Mouse (Mus musculus): ENCODE results near the gene Tfr2. TPM values are rescaled to one million over a fixed set of nuclear protein-coding genes. Genes with fewer than 3 reads are reported as not detected.

Tfr2 gene
- polyA plus RNA-seq, 1 experiment from 2014 or later = 3.0 TPM

DNA sequence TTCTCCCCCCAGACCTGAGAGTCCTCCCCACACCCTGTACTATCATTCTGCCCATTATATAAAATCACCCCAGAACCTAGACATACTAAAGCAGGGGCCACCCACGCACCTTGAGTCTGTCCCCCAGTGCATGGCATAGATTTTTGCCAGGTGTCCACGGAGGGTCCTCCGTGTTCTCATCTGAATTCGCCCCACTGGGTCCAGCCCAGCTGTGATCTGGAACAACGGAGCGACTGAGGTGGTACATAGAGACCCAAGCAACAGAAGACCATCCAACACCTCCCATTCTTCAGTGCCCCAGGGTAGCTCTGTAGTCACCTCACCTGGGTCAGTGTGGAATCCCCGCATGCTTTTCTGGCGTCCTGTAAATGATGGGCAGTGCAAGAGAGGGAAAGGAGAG, 39.6 kb upstream of the Tfr2 start:
- Histone ChIP-seq H3K4me1 (replicated peaks) (peaks cover 47% of the 10 kb centered on the region), H3K9ac (peak overlapping the region; percentile 96), H3K27me3 (no peaks in the 10 kb centered on the region), H3K4me3 (peak overlapping the region; percentile 89), H3K4me2 (peak overlapping the region; percentile 96), H3K27ac (replicated peaks) (peak overlapping the region; percentile 97), H3K36me3 (peaks cover 52% of the 10 kb centered on the region), H3K9me3 (no peaks in the 10 kb centered on the region)
- no peak for ATAC-seq (ENCODE audit: low read depth)
- 73% methylated on average over 8 of the region's 8 CpGs for WGBS

DNA sequence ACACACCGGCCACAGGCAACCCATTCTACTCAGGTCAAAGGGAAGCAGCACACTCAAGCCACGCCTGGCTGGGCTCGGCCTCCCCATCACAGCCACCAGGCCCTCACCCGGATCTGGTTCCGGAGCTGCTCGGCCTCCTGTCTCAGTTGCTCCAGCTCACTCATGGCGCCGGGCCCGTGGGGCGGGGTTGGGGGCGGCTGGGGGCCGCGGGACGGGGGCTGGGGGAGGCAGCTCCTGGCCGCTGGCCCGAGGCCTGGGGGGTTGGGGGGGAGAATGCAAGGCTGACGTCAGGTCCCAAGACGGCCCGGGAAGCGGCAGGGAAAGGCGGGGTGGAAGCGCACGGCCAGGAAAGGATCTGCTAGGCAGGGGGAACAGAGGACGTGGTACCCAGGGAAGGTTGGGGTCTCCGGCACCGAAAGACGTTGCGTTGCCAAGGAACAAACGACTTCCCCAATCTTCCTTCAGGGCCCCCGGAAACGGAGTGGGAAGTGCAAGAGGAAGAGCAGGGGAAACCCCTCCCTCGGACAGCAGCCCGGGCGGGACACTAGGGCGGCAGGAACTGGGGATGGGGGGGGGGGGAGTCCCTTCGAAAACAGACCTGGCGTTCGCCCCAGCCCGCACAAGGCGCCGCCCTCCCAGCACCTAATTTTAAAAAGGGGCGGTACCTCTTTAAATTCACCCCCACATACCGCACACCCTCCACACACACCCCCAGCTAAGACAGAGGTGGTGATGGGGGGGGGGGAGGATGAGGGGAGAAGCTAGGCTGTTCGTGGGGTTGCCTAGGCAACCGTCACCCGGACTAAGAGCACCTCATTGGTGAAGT, 38.8 kb upstream of the Tfr2 start:
- peak overlapping the region; percentile 96 for H3K9ac ChIP-seq
- under 1% methylated on average over 44 of the region's 46 CpGs for WGBS
- H3K27me3 ChIP-seq = no peaks in the 10 kb centered on the region
- ATAC-seq (ENCODE audit: low read depth) = peak; percentile 65
- H3K36me3 ChIP-seq = peaks cover 44% of the 10 kb centered on the region
- H3K4me1 ChIP-seq (replicated peaks) = peaks cover 41% of the 10 kb centered on the region
- no peaks in the 10 kb centered on the region for H3K9me3 ChIP-seq
- H3K27ac ChIP-seq (replicated peaks) = peak overlapping the region; percentile 97
- peak overlapping the region; percentile 96 for H3K4me2 ChIP-seq
- H3K4me3 ChIP-seq = peak overlapping the region; percentile 89

DNA sequence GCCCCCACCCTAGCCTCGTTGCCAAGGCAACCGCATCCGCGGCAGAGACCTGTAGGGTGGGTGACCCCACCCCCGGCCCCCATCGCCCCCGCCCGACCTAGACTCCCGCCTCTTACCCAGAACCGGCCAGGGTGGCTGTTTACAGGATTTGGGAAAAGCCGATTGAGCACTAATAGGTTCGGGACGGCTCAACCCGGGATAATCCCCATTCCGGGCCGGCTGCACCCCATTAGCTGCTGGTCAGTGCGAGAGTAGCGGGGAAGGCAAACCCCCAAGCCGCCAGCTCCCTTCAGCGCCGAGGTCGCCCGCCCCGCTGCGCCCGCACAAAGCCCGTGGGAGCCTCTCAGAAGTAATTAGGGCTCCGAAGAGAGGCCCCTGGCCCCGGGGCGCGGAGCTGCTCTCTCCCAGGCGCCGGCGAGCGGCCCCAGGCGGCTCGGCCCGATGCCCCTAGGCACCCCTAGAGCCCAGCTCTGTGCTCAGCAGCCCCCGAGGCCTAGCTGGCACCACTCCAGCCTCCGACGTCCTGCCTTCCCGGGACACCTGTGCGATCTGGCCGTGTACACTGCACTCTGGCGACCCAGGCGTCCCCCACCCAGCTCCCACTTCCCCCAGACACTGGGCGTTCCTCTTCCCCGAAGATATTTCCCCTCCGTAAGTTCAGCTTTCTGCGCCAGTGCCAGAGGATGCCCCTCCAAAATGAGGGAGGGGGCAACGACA, 38.1 kb upstream of the Tfr2 start:
- peak overlapping the region; percentile 89 for H3K4me3 ChIP-seq
- H3K9me3 ChIP-seq = no peaks in the 10 kb centered on the region
- peaks cover 34% of the 10 kb centered on the region for H3K4me1 ChIP-seq (replicated peaks)
- WGBS = 1% methylated on average over 51 of the region's 51 CpGs
- peak; percentile 12 for ATAC-seq (ENCODE audit: low read depth)
- peak overlapping the region; percentile 96 for H3K4me2 ChIP-seq
- H3K9ac ChIP-seq = peak overlapping the region; percentile 96
- H3K36me3 ChIP-seq = peaks cover 37% of the 10 kb centered on the region
- H3K27ac ChIP-seq (replicated peaks) = peak overlapping the region; percentile 97
- H3K27me3 ChIP-seq = no peaks in the 10 kb centered on the region

DNA sequence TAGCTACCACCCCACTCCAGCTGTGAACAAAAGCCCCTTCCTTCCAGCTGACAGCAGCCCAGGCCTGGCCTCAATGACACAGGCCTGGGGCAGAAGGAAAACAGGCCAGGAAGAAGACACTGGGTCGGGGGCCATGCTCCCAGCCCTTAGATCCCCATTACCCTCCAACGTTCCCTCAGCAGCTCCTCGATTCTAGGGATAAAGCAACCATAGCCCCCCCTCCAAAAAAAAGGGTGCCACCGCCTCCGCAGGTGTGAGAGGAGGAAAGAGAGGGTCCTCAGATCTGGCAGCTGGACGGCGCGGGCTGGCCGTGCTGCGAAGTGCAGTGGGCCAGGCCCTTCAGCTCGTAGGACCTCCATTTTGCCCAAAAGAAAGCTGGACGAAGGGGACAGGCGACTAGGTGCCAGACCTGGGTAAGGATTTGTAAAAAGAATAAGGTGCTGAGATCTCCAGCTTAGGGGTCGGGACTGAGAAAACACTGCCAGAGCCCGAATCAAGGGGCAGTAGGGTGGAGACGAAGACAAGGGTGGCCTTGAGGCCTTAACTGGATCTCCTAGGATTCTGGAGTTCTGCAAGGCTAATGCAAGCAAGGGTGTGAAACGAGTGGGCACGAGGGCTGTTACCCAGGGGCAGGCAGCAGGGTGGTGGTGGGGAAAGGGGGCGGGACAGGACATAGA, 37.4 kb upstream of the Tfr2 start:
- Histone ChIP-seq H3K27ac (replicated peaks) (peak overlapping the region; percentile 97), H3K4me2 (peak overlapping the region; percentile 96), H3K9ac (peak overlapping the region; percentile 96), H3K4me1 (replicated peaks) (peaks cover 32% of the 10 kb centered on the region), H3K9me3 (no peaks in the 10 kb centered on the region), H3K4me3 (peak overlapping the region; percentile 89), H3K36me3 (peaks cover 30% of the 10 kb centered on the region), H3K27me3 (no peaks in the 10 kb centered on the region)
- ATAC-seq (ENCODE audit: low read depth) = peak; percentile 3; the same call in 1 of the 2 replicates
- 0% methylated on average over 19 of the region's 19 CpGs for WGBS

DNA sequence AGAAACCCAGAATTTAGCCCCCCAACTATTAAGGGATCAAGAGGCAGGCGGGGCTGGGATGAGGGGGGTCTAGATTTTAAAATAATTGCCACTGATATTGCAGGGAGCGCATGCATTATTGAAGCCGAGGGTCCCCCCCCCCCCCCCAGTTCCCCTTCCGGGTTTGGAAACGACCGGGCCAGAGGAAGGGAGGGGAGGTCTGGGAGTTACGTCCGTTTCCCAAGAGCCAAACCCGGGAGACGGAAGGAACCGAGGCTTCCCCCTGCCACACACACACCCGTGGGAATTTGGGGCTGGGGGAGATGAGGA, 36.9 kb upstream of the Tfr2 start:
- H3K27ac ChIP-seq (replicated peaks) = peak overlapping the region; percentile 97
- H3K9ac ChIP-seq = peak overlapping the region; percentile 96
- H3K4me2 ChIP-seq = peak overlapping the region; percentile 96
- no peak for ATAC-seq (ENCODE audit: low read depth)
- no peaks in the 10 kb centered on the region for H3K9me3 ChIP-seq
- H3K4me3 ChIP-seq = peak overlapping the region; percentile 89
- peaks cover 25% of the 10 kb centered on the region for H3K36me3 ChIP-seq
- H3K4me1 ChIP-seq (replicated peaks) = peaks cover 27% of the 10 kb centered on the region
- H3K27me3 ChIP-seq = no peaks in the 10 kb centered on the region
- WGBS = 0% methylated on average over 10 of the region's 12 CpGs

DNA sequence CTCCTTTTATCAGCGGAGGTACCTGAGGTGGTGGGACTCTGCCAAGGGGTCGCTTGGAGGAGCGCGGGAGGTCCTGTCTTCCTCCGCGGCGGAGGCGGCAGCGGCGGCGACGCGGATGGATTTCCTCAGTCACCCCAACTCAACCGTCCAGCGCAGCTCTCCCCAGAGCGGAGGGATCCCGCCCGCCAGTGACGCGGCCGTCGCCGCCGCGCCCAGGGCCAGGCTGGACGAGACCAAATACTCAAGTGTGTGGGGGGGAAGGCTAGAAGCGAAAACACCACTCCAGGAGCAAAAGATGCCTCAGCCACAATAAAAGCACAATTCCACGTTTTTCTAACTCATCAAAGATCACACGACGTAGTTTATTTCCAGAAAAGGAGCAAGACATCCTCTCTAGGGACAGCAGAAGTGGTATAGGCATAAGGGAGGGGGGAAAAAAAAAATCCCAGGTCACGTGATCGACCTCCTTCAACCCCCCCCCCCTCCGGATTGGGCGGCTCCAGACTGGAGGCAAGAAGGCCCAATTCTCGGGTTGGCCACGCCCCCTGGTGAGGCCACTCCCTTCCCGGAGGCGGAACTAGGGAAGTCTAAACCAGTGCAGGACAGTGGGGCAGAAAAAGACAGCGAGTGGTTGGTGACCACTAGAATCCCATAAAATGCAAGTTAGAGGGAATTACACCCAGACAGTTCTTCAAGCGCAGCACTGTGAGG, 36.4 kb upstream of the Tfr2 start, which contains the start of the genes Epo and Gnb2:
TSS of gene Epo (minus strand) at position 126 of the 711 bp plus-strand sequence.
TSS of gene Gnb2 (minus strand) at position 394 of the 711 bp plus-strand sequence.
- H3K9me3 ChIP-seq = no peaks in the 10 kb centered on the region
- H3K27me3 ChIP-seq = no peaks in the 10 kb centered on the region
- under 1% methylated on average over 40 of the region's 40 CpGs for WGBS
- H3K27ac ChIP-seq (replicated peaks) = peak within 1 kb of the TSS; percentile 97
- peak; percentile 62 for ATAC-seq (ENCODE audit: low read depth)
- H3K4me3 ChIP-seq = peak within 1 kb of the TSS; percentile 89
- peaks cover 20% of the 10 kb centered on the region for H3K36me3 ChIP-seq
- H3K4me1 ChIP-seq (replicated peaks) = peaks cover 22% of the 10 kb centered on the region
- peak within 1 kb of the TSS; percentile 96 for H3K9ac ChIP-seq
- peak within 1 kb of the TSS; percentile 96 for H3K4me2 ChIP-seq

DNA sequence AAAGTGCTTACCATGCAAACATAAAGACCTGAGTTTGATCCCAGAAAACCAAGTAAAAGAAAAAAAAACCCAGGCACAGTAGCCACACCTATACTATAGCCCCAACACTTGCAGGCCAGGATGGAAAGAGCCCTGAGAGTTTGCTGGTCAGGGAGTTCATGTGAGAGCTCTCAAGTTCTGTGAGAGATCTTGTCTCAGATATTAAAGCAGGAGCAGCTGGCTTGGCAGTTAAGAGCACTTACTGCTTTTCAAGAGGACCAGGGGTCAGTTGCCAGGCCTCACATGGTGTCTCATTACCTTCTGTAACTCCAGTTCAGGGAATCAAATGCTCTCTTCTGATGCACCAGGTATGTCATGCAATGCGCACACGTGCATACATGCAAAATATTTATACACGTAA, 34.9 kb upstream of the Tfr2 start:
- Histone ChIP-seq H3K27ac (replicated peaks) (no peak overlapping the region), H3K9ac (no peak overlapping the region), H3K36me3 (peaks cover 5% of the 10 kb centered on the region), H3K4me1 (replicated peaks) (peaks cover 16% of the 10 kb centered on the region), H3K27me3 (no peaks in the 10 kb centered on the region), H3K9me3 (no peaks in the 10 kb centered on the region), H3K4me3 (no peak overlapping the region), H3K4me2 (no peak overlapping the region)
- 97% methylated on average over 3 of the region's 3 CpGs for WGBS
- ATAC-seq (ENCODE audit: low read depth) = no peak

DNA sequence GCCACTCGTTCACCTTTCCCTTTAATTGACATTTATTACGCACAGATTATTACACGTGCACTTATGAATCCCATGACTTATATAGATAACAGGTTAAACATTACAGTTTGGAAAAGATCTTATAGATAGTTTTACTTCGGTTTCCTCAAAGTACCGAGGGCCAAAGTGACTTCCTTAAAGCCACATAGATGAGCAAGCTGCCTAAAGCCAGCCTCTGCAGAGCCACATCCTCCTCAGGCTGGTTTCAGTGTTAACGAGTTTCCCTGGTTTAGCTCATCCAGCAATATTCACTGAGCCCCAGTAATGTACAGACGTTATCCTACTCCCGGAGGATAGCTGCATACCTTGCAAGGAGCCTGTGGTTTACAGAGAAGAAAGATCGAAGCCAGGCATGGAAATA, 34.3 kb upstream of the Tfr2 start:
- no peak for ATAC-seq (ENCODE audit: low read depth)
- 87% methylated on average over 9 of the region's 9 CpGs for WGBS
- Histone ChIP-seq H3K9me3 (no peaks in the 10 kb centered on the region), H3K4me1 (replicated peaks) (peaks cover 11% of the 10 kb centered on the region), H3K4me2 (no peak overlapping the region), H3K4me3 (no peak overlapping the region), H3K9ac (no peak overlapping the region), H3K36me3 (no peaks in the 10 kb centered on the region), H3K27me3 (no peaks in the 10 kb centered on the region), H3K27ac (replicated peaks) (no peak overlapping the region)

DNA sequence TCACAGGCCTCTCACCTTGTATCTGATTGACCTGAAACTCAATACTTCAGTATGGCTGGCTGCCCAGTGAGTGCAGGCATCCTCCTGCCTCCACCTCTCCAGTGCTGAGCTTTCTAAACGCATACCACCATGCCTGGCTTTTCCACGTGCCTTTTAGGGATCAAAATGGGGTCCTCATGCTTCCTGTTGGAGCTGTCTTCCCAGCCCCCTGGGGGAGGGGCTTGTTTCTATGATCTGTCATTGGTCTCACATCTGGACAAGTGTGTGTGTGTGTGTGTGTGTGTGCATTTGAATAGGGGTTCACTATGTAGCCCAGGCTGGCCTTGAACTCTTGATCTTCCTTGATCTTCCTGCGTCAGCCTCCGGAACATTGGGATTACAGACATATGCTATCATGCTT, 32.2 kb upstream of the Tfr2 start:
- no peak overlapping the region for H3K4me2 ChIP-seq
- no peak overlapping the region for H3K9ac ChIP-seq
- H3K27me3 ChIP-seq = no peaks in the 10 kb centered on the region
- WGBS = 67% methylated on average over 4 of the region's 4 CpGs
- no peaks in the 10 kb centered on the region for H3K9me3 ChIP-seq
- no peak for ATAC-seq (ENCODE audit: low read depth)
- H3K4me3 ChIP-seq = no peak overlapping the region
- peaks cover 8% of the 10 kb centered on the region for H3K4me1 ChIP-seq (replicated peaks)
- no peak overlapping the region for H3K27ac ChIP-seq (replicated peaks)
- H3K36me3 ChIP-seq = no peaks in the 10 kb centered on the region

DNA sequence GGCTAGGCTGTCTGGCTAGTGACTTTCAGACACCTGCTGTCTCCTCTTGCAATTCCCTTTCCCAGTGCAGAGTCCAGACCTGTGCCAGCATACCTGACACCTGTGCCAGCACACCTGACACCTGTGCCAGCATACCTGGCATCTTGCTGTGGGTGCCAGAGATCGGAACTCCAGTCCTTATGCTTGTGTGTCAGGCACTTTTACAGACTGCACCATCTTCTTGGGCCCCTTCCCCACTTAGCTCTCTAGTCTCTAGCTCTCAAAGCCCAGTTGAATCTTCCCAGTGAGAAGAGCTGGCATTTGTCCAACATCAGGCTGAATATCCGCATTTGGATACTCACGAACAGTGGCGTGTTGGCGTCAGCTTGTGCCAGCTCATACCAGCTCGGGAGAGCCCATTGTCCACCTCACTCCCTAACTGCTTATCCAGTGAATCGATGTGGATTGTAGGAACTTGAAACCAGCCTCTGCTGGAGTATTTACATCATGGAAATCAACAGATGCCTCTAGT, 30.3 kb upstream of the Tfr2 start:
- Histone ChIP-seq H3K27me3 (no peaks in the 10 kb centered on the region), H3K4me1 (replicated peaks) (peaks cover 8% of the 10 kb centered on the region), H3K27ac (replicated peaks) (no peak overlapping the region), H3K4me2 (no peak overlapping the region), H3K9me3 (no peaks in the 10 kb centered on the region), H3K36me3 (no peaks in the 10 kb centered on the region), H3K4me3 (no peak overlapping the region), H3K9ac (no peak overlapping the region)
- 57% methylated on average over 7 of the region's 7 CpGs for whole genome bisulfite sequencing
- 0 out of 2 replicates have a peak, but pooled peaks have one; percentile 53 for ATAC-seq (ENCODE audit: low read depth)

DNA sequence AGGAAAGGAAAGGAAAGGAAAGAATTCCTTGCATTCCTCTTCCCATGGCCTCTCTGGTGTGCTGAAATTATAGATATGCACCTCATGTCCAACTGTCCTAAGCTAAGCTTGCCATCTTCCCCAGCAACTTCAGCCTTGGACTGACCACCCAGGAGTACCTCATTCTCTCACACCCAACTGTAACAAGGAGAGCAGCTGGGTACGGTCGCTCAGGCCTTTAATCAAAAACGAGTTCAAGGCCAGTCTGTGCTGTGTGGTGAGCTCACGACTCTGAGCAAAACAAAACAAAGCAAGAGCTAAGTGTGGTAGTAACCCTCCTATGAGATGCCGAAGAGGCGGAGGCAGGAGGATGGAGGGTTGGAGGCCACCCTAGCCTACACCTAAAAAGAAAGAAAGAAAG, 28.6 kb upstream of the Tfr2 start:
- H3K9me3 ChIP-seq = no peaks in the 10 kb centered on the region
- 81% methylated on average over 6 of the region's 6 CpGs for WGBS
- no peak overlapping the region for H3K4me3 ChIP-seq
- H3K4me2 ChIP-seq = no peak overlapping the region
- H3K27me3 ChIP-seq = peaks cover 2% of the 10 kb centered on the region; the same call in 1 of the 2 replicates
- H3K4me1 ChIP-seq (replicated peaks) = peaks cover 8% of the 10 kb centered on the region
- H3K36me3 ChIP-seq = no peaks in the 10 kb centered on the region
- no peak overlapping the region for H3K9ac ChIP-seq
- ATAC-seq (ENCODE audit: low read depth) = no peak
- H3K27ac ChIP-seq (replicated peaks) = no peak overlapping the region

Measured in neural tube, embryonic 13.5 days (tissue).